Mouse (Mus musculus) liver, embryonic 11.5 days (tissue): Measurements from ENCODE around the gene Col27a1. TPM values are rescaled to one million over a fixed set of nuclear protein-coding genes. Genes with fewer than 3 reads are reported as not detected.

Source experiments
- ATAC-seq: fragments of 200-750 bp; cut with Nextera tagmentation; replicated peaks from 2 replicates; pipeline ENCODE4 v1.8.0; 2017; ENCODE audit warnings: moderate number of reproducible peaks, mild to moderate bottlenecking, moderate TSS enrichment, moderate library complexity; ENCODE audit not compliant: low FRiP score
- DNase-seq: peaks from one replicate; pipeline ENCODE4 v3.0.0-alpha.2; 2017; ENCODE audit warnings: low spot score
- H3K27ac ChIP-seq: fragments of 300-500 bp; sonication (generic); 2 replicates; pipeline ENCODE4 v1.5.1; 2014; ENCODE audit warnings: mild to moderate bottlenecking, low read depth, low read length, control low read depth
- H3K27me3 ChIP-seq: fragments of 300-500 bp; sonication (generic); replicated peaks from 2 replicates; pipeline ENCODE4 v1.6.1; 2014; ENCODE audit warnings: low read length, mixed read lengths; ENCODE audit not compliant: control insufficient read depth, insufficient read depth
- H3K36me3 ChIP-seq: fragments of 300-500 bp; sonication (generic); 2 replicates; pipeline ENCODE4 v1.6.1; 2014; ENCODE audit warnings: mild to moderate bottlenecking, low read length, moderate library complexity, mixed read lengths; ENCODE audit not compliant: control insufficient read depth, insufficient read depth
- H3K4me1 ChIP-seq: fragments of 300-500 bp; sonication (generic); replicated peaks from 2 replicates; pipeline ENCODE4 v1.6.1; 2014; ENCODE audit warnings: low read length, mixed read lengths; ENCODE audit not compliant: control insufficient read depth, insufficient read depth
- H3K4me2 ChIP-seq: fragments of 300-500 bp; sonication (generic); 2 replicates; pipeline ENCODE4 v1.6.1; 2014; ENCODE audit warnings: mild to moderate bottlenecking, control low read depth, moderate library complexity
- H3K4me3 ChIP-seq: fragments of 300-500 bp; sonication (generic); 2 replicates; pipeline ENCODE4 v1.5.1; 2014; ENCODE audit warnings: low read depth, low read length, control low read depth
- H3K9ac ChIP-seq: fragments of 300-500 bp; sonication (generic); 2 replicates; pipeline ENCODE4 v1.6.1; 2014; ENCODE audit warnings: low read depth, low read length, control low read depth
- H3K9me3 ChIP-seq: fragments of 300-500 bp; sonication (generic); 2 replicates; pipeline ENCODE4 v1.6.1; 2016; ENCODE audit warnings: low read length, inconsistent platforms, mixed read lengths; ENCODE audit not compliant: control insufficient read depth
- WGBS: fragments of 180-500 bp; shearing (Covaris S2); extraction: QIAGEN DNeasy Blood & Tissue Kit; methylation state at CpG from one replicate; pipeline ENCODE4 v1.1.7; 2014; 5-methylcytosine and 5-hydroxymethylcytosine counted together
- polyA plus RNA-seq: library from polyadenylated mRNA; unstranded; fragments of >200 nt; fragmentation: Nextera tagmentation; extraction: Ambion mirVana; gene quantifications from 2 replicates; pipeline ENCODE4 v1.2.1, GENCODE M21; 2014

Gene Col27a1
- polyA plus RNA-seq, 1 experiment from 2014 or later = 6.4 TPM

DNA sequence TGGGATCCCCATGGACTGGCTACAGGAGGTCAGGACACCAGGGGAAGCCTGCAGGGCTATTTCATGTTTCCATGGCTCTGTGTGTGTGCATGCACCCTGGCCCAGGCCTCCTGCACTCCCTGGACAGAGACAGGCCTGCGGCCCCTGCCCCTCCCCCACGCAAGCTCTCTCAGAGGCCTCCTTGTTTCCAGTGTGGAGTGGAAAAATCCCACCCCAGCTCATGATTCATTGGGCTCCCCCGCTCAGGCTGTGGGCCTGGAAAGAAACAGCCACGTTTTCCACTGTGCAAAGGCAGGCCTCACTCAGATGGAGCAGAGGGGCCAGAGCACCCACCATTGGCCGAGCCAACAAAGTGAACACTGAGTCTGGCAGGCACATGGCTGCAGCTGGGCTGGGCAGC lies 15.1 kb downstream of the Col27a1 start:
- no peak for ATAC-seq
- Histone ChIP-seq H3K27ac (no peak overlapping the region), H3K4me2 (no peak overlapping the region), H3K4me3 (no peak overlapping the region), H3K27me3 (no peaks in the 10 kb centered on the region), H3K9me3 (no peaks in the 10 kb centered on the region), H3K36me3 (peaks cover 3% of the 10 kb centered on the region; the same call in 1 of the 2 replicates), H3K9ac (no peak overlapping the region), H3K4me1 (0 out of 2 replicates have a peak, but pooled peaks cover 2% of the 10 kb centered on the region)
- WGBS = 55% methylated on average over 5 of the region's 5 CpGs
- DNase-seq = no peak

DNA sequence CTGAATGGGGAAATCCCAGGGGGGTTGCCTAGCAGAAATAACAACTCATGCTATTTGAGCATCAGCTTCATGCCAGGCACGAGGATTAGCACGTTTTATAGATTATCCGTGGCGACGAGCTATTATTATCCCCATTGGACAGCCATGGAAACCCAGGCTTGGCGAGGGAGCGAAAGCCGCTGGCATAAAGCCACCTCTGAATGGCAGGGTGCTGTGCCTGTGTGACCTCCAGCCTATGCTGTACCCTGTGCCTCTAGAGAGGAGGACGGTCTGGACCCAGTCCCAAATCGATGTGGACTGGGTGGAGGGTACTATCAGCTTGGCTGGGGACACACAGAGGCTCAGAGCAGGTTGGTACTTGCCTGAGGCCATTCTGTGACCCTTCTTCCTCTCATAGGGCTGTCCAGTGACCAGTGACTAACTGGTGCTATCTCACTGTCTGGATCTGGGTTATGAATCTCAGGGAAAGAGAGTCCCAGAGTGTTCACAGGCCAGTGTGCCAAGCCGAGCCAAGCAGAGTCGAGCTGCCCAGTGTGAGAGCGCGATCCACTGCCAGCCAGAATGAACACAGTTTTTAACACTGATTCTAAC lies 16.3 kb downstream of the Col27a1 start:
- peaks cover 2% of the 10 kb centered on the region; the same call in 1 of the 2 replicates for H3K4me1 ChIP-seq
- no peak overlapping the region for H3K4me3 ChIP-seq
- ATAC-seq (no peak), DNase-seq (no peak)
- H3K27me3 ChIP-seq = no peaks in the 10 kb centered on the region
- H3K36me3 ChIP-seq = no peaks in the 10 kb centered on the region; the same call in 1 of the 2 replicates
- no peak overlapping the region for H3K9ac ChIP-seq
- H3K4me2 ChIP-seq = no peak overlapping the region
- no peaks in the 10 kb centered on the region for H3K9me3 ChIP-seq
- no peak overlapping the region for H3K27ac ChIP-seq
- WGBS = 86% methylated on average over 14 of the region's 14 CpGs

DNA sequence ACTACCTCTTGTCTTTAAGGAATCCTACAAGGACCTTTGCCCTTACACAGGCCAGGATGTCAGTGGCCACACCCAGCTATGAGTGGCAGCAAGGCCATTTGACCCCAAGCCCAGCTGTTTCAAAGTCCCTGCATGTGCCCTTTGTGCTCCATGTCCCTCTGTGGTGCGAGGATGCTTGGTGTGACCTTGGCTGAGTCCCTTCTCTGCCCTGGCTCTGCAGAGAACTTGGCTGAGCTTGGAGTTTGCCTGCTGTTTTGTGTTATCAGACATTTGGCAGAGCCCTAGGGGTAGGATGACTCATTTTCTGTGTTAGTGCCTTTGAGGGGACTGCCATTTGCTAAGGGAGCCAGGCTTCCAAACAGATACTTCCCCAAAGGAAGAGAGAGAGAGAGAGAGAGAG lies 17.3 kb downstream of the Col27a1 start:
- Histone ChIP-seq H3K36me3 (no peaks in the 10 kb centered on the region; the same call in 1 of the 2 replicates), H3K27me3 (no peaks in the 10 kb centered on the region), H3K4me3 (no peak overlapping the region), H3K27ac (no peak overlapping the region), H3K4me2 (no peak overlapping the region), H3K9me3 (no peaks in the 10 kb centered on the region), H3K4me1 (peaks cover 2% of the 10 kb centered on the region; the same call in 1 of the 2 replicates), H3K9ac (no peak overlapping the region)
- ATAC-seq (no peak), DNase-seq (no peak)
- 58% methylated on average over 1 of the region's 1 CpGs for WGBS

DNA sequence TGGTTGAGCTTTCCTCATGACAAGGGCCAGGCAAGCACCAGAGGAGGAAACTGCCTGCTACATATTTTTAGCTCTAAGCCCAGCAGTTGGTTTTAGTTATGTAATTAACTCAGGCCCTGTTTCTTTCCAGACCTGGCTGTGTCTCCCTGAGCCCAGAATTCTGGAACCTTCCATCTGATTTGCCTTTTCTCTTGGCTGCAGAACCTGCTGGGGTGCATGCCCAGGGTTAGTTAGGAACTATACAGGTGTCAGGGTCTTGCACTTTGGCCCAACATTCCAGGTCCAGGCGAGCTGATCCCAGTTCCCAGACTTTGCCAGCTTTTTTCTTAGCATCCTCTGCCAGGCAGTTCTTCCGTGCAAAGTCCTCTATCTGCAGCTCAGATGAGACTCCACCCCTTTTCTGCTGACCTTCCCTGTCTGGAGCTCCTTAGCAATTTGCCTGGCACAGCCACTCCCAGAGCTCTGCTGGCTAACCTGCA lies 18.8 kb downstream of the Col27a1 start:
- Histone ChIP-seq H3K4me2 (no peak overlapping the region), H3K9ac (no peak overlapping the region), H3K36me3 (no peaks in the 10 kb centered on the region; the same call in 1 of the 2 replicates), H3K27me3 (no peaks in the 10 kb centered on the region), H3K4me3 (no peak overlapping the region), H3K4me1 (peaks cover 6% of the 10 kb centered on the region; the same call in 1 of the 2 replicates), H3K27ac (no peak overlapping the region), H3K9me3 (no peaks in the 10 kb centered on the region)
- 49% methylated on average over 2 of the region's 2 CpGs for WGBS
- no peak for ATAC-seq
- no peak for DNase-seq

DNA sequence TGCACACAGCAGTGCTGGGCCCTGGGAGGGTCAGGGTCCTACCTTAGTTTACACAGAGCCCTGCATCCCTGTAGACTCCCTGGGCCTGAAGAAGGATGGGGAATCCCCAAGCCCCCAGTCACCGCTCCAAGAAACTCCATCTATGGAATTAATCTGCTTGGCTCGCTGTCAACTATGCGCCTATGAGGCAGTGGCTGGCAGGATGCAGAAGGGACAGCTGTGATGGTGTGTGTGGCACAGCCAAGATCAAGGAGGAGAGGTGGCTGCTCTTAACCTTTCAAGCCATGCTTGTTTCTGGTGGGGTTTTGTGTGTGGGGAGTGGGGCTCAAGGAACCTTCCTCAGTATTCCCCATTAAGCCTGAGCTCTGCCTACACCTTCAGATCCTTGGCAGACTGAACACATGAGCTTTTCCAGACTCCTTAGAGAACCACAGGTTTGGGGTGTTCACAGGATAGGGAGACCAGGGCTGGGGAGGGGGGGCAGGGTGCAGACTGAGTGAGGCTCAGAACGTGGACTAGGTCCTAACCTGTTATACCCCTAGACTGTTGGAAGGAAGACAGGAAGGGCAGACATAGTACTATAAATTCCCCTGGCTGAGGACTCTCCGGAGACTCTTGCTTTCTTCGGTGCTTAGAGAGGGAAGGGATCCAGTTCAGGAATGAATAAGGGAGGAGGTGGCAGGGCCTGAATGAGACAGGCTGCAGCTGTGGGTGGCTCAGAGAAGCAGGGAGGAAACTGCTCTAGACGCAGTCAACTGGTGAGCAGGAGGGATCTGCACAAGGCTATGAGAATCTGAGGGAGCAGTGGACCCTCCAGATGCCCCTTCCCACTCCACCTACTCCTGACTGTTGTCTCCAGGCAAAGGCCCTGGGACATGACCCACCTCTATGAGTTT lies 20.0 kb downstream of the Col27a1 start:
- no peak for DNase-seq
- Histone ChIP-seq H3K4me1 (peaks cover 6% of the 10 kb centered on the region; the same call in 1 of the 2 replicates), H3K9ac (no peak overlapping the region), H3K27ac (no peak overlapping the region), H3K27me3 (no peaks in the 10 kb centered on the region), H3K4me2 (no peak overlapping the region), H3K4me3 (no peak overlapping the region), H3K9me3 (no peaks in the 10 kb centered on the region), H3K36me3 (no peaks in the 10 kb centered on the region; the same call in 1 of the 2 replicates)
- ATAC-seq = no peak
- 82% methylated on average over 7 of the region's 7 CpGs for WGBS

DNA sequence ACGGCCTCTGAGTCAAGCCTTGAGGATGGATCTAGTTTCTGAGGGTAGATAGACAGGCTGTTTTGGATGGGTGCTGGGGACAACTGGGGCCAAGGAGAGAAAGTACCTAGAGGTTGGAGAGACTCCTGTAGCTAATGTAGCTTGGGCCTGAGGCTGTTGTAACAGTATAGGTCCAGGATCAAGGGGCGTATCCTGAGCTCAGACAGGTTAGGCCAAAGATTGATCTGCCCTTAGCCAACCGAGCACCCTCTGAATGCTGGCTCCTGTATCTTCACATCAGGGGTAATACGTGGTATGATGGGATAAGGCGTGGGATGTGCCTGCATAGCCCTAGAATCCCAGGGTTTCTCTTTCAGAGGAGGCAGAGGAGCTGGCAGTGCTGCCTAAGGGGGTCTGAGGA lies 21.0 kb downstream of the Col27a1 start:
- no peak overlapping the region for H3K9ac ChIP-seq
- H3K4me2 ChIP-seq = no peak overlapping the region
- peaks cover 6% of the 10 kb centered on the region; the same call in 1 of the 2 replicates for H3K4me1 ChIP-seq
- 73% methylated on average over 5 of the region's 5 CpGs for WGBS
- DNase-seq = no peak
- no peaks in the 10 kb centered on the region for H3K9me3 ChIP-seq
- H3K4me3 ChIP-seq = no peak overlapping the region
- no peaks in the 10 kb centered on the region; the same call in 1 of the 2 replicates for H3K36me3 ChIP-seq
- no peak for ATAC-seq
- no peak overlapping the region for H3K27ac ChIP-seq
- no peaks in the 10 kb centered on the region for H3K27me3 ChIP-seq

DNA sequence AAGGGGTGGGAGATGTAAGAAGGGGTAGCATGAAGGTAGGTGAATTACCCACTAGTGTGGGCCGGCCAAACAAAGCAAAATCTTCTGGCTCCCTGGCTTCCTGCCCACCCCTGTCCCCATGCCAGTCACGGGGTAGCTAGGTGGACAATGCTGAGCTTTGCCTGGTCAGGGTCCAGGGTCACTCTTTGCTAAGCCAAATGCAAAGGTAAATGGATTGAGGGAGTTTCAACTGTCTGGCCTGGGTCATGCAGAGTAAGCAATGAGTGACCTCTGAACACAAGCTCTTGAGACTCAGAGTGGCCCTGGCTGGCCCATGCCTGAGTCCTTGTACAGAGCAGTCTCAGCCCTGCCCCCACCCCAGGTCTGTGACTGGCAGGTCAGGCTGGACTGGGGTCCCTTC lies 22.4 kb downstream of the Col27a1 start:
- no peaks in the 10 kb centered on the region for H3K9me3 ChIP-seq
- H3K27me3 ChIP-seq = no peaks in the 10 kb centered on the region
- H3K4me2 ChIP-seq = no peak overlapping the region
- H3K27ac ChIP-seq = peak overlapping the region; percentile 67
- DNase-seq (no peak), ATAC-seq (peak; percentile 71)
- no peak overlapping the region for H3K4me3 ChIP-seq
- H3K4me1 ChIP-seq = peaks cover 6% of the 10 kb centered on the region; the same call in 1 of the 2 replicates
- H3K9ac ChIP-seq = no peak overlapping the region
- no peaks in the 10 kb centered on the region; the same call in 1 of the 2 replicates for H3K36me3 ChIP-seq
- WGBS = 50% methylated on average over 2 of the region's 2 CpGs

DNA sequence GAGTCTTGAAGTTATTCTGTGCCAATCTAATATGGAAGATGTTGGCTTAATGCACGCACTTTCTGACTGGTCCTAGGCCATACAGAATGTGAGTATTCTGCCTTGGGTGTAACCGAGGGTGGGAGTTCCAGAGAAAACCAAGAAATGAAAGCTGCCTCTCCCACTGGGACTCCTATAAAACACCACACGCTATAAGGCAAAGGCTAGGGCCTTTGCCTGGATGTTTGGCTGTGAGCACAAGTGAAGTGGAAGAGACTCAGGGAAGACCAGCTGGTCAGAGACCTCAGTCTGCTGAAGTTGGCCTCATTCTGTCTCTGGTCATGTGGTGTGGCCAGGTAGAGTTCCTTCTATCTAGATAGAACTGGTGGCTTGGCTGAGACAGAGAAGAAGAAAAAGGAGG lies 23.4 kb downstream of the Col27a1 start:
- H3K27ac ChIP-seq = no peak overlapping the region
- no peaks in the 10 kb centered on the region for H3K27me3 ChIP-seq
- H3K36me3 ChIP-seq = no peaks in the 10 kb centered on the region; the same call in 1 of the 2 replicates
- H3K9me3 ChIP-seq = no peaks in the 10 kb centered on the region
- WGBS = 70% methylated on average over 3 of the region's 3 CpGs
- ATAC-seq (no peak), DNase-seq (no peak)
- H3K4me1 ChIP-seq = peaks cover 6% of the 10 kb centered on the region; the same call in 1 of the 2 replicates
- H3K4me2 ChIP-seq = no peak overlapping the region
- no peak overlapping the region for H3K4me3 ChIP-seq
- no peak overlapping the region for H3K9ac ChIP-seq
